Mouse (Mus musculus) large intestine, adult 2 months (tissue): ENCODE measurements around the gene AL732309.1. TPM values are rescaled to one million over a fixed set of nuclear protein-coding genes. Genes with fewer than 3 reads are reported as not detected.

Experiments
- DNase-seq: peaks from one replicate; pipeline ENCODE4 v3.0.0-alpha.2; 2012; ENCODE audit warnings: low read depth, low spot score
- WGBS: fragments of 180-500 bp; shearing (Covaris S2); methylation state at CpG from one replicate; pipeline ENCODE4 v1.1.7; 2018; 5-methylcytosine and 5-hydroxymethylcytosine counted together
- polyA plus RNA-seq: library from polyadenylated mRNA; depleted of rRNA; stranded (reverse); fragments of >200 nt; gene quantifications from 2 replicates; pipeline ENCODE4 v1.2.3, GENCODE M21; 2012; rRNA removed

The AL732309.1 gene
- 24.7 and 33.9 TPM in 2 replicates for polyA plus RNA-seq

- no peak for DNase-seq
- 35% methylated on average over 10 of the region's 10 CpGs for WGBS
These were observed at the start of gene AL732309.1 for GRCm38 (mm10) chr2:25246183-25247072. Gene AL732309.1 (minus strand): TSS chr2:25246863.

- 71% methylated on average over 9 of the region's 9 CpGs for WGBS
- DNase-seq, result no peak
These were observed 47.0 kb upstream of the AL732309.1 start for GRCm38 (mm10) chr2:25293706-25294105.

GRCm38 (mm10) chr2:25292856-25293255 is 46.2 kb upstream of the AL732309.1 start:
- WGBS, result 4% methylated on average over 1 of the region's 1 CpGs
- DNase-seq, result no peak

- no peak for DNase-seq
- WGBS, result 1% methylated on average over 43 of the region's 43 CpGs
These were observed 45.4 kb upstream of the AL732309.1 start for GRCm38 (mm10) chr2:25292054-25292544.

GRCm38 (mm10) chr2:25291184-25292053 is 44.8 kb upstream of the AL732309.1 start:
- DNase-seq, result no peak
- WGBS, result 6% methylated on average over 32 of the region's 32 CpGs

- under 1% methylated on average over 18 of the region's 18 CpGs for WGBS
- DNase-seq, result no peak
These were observed 44.1 kb upstream of the AL732309.1 start for GRCm38 (mm10) chr2:25290816-25291130.

GRCm38 (mm10) chr2:25290101-25290815 is 43.6 kb upstream of the AL732309.1 start:
- DNase-seq, result no peak
- WGBS, result 2% methylated on average over 54 of the region's 54 CpGs

- DNase-seq, result peak; percentile 86
These were observed 43.0 kb upstream of the AL732309.1 start, which contains the start of gene Lrrc26 for GRCm38 (mm10) chr2:25289651-25290050. Gene Lrrc26 (plus strand): TSS chr2:25289915.

GRCm38 (mm10) chr2:25288734-25289345 is 42.2 kb upstream of the AL732309.1 start:
- 67% methylated on average over 7 of the region's 7 CpGs for WGBS
- DNase-seq, result no peak

More at GRCm38 (mm10) chr2:25289651-25290050, 43.0 kb upstream of the AL732309.1 start, which contains the start of gene Lrrc26:
- 4% methylated on average over 11 of the region's 11 CpGs for WGBS

GRCm38 (mm10) chr2:25287927-25288649 is 41.4 kb upstream of the AL732309.1 start, which contains the start of gene Tmem210:
Gene Tmem210 (plus strand): TSS chr2:25288145.
- no peak for DNase-seq
- WGBS, result 42% methylated on average over 6 of the region's 6 CpGs

GRCm38 (mm10) chr2:25286837-25287636 is 40.4 kb upstream of the AL732309.1 start:
- 16% methylated on average over 7 of the region's 7 CpGs for WGBS
- no peak for DNase-seq

GRCm38 (mm10) chr2:25286314-25286713 is 39.7 kb upstream of the AL732309.1 start:
- WGBS, result 26% methylated on average over 1 of the region's 1 CpGs
- DNase-seq, result no peak

- 41% methylated on average over 2 of the region's 2 CpGs for whole genome bisulfite sequencing
- no peak for DNase-seq
These were observed 38.9 kb upstream of the AL732309.1 start for GRCm38 (mm10) chr2:25285551-25285950.

GRCm38 (mm10) chr2:25278928-25279882 is 32.5 kb upstream of the AL732309.1 start:
- peak; percentile 83 for DNase-seq
- WGBS, result 34% methylated on average over 13 of the region's 13 CpGs

- DNase-seq, result no peak
- WGBS, result 24% methylated on average over 16 of the region's 16 CpGs
These were observed 26.3 kb upstream of the AL732309.1 start for GRCm38 (mm10) chr2:25273010-25273409.

- DNase-seq, result no peak
- WGBS, result 1% methylated on average over 29 of the region's 29 CpGs
These were observed 25.9 kb upstream of the AL732309.1 start for GRCm38 (mm10) chr2:25272515-25272914.
